Mouse (Mus musculus) lung, adult 2 months (tissue): ENCODE data around the gene Ndufs4.

ENCODE experiments used
- CTCF ChIP-seq: fragments of 200-500 bp; IDR thresholded peaks from 2 replicates; pipeline ENCODE4 v1.5.1; 2011; ENCODE audit warnings: mild to moderate bottlenecking, low read length, control low read depth; ENCODE audit not compliant: insufficient read depth
- POLR2A ChIP-seq: fragments of 200-500 bp; IDR thresholded peaks from 2 replicates; pipeline ENCODE4 v1.6.1; 2011; ENCODE audit warnings: low read depth, mild to moderate bottlenecking, control low read depth, low read length, borderline replicate concordance; ENCODE audit errors: extremely low read depth

- TF ChIP-seq CTCF (no peak), POLR2A (no peak)
These were observed 42.9 kb downstream of the Ndufs4 start for GRCm38 (mm10) chr13:114344979-114345712.
